Mouse (Mus musculus) liver, embryonic 12.5 days (tissue): Measurements from ENCODE around the gene Phb2. TPM values are rescaled to one million over a fixed set of nuclear protein-coding genes. Genes with fewer than 3 reads are reported as not detected.

Experiments used
- ATAC-seq: fragments of 200-750 bp; cut with Nextera tagmentation; 2 replicates; pipeline ENCODE4 v1.8.0; 2017; ENCODE audit warnings: moderate number of reproducible peaks, mild to moderate bottlenecking, moderate library complexity
- H3K27ac ChIP-seq: fragments of 300-500 bp; sonication (generic); 2 replicates; pipeline ENCODE4 v1.5.1; 2016; ENCODE audit warnings: mild to moderate bottlenecking
- H3K27me3 ChIP-seq: fragments of 300-500 bp; sonication (generic); replicated peaks from 2 replicates; pipeline ENCODE4 v1.6.1; 2016; ENCODE audit warnings: mild to moderate bottlenecking, moderate library complexity
- H3K36me3 ChIP-seq: fragments of 300-500 bp; sonication (generic); 2 replicates; pipeline ENCODE4 v1.6.1; 2016; ENCODE audit warnings: mild to moderate bottlenecking, moderate library complexity
- H3K4me1 ChIP-seq: fragments of 300-500 bp; sonication (generic); 2 replicates; pipeline ENCODE4 v1.6.1; 2016
- H3K4me2 ChIP-seq: fragments of 300-500 bp; sonication (generic); 2 replicates; pipeline ENCODE4 v1.6.1; 2016; ENCODE audit warnings: mild to moderate bottlenecking, moderate library complexity
- H3K4me3 ChIP-seq: fragments of 300-500 bp; sonication (generic); 2 replicates; pipeline ENCODE4 v1.5.1; 2016; ENCODE audit warnings: mild to moderate bottlenecking, moderate library complexity
- H3K9ac ChIP-seq: fragments of 300-500 bp; sonication (generic); 2 replicates; pipeline ENCODE4 v1.6.1; 2016; ENCODE audit warnings: mild to moderate bottlenecking, moderate library complexity
- H3K9me3 ChIP-seq: fragments of 300-500 bp; sonication (generic); replicated peaks from 2 replicates; pipeline ENCODE4 v1.6.1; 2016; ENCODE audit warnings: mild to moderate bottlenecking, moderate library complexity
- WGBS: fragments of 180-500 bp; shearing (Covaris S2); methylation state at CpG from one replicate; pipeline ENCODE4 v1.1.7; 2016; ENCODE audit not compliant: insufficient replicate concordance; 5-methylcytosine and 5-hydroxymethylcytosine counted together
- polyA plus RNA-seq: library from polyadenylated mRNA; unstranded; fragments of >200 nt; fragmentation: Nextera tagmentation; extraction: Ambion mirVana; gene quantifications from 2 replicates; pipeline ENCODE4 v1.2.1, GENCODE M21; 2016

Gene Phb2
- polyA plus RNA-seq, 1 experiment from 2014 or later = 443 TPM

GRCm38 (mm10) chr6:124731038-124731437 is 18.9 kb downstream of the Phb2 start:
- peaks cover 40% of the 10 kb centered on the region for H3K4me1 ChIP-seq
- H3K9me3 ChIP-seq = no peaks in the 10 kb centered on the region
- ATAC-seq = no peak
- H3K9ac ChIP-seq = no peak overlapping the region
- peaks cover 16% of the 10 kb centered on the region for H3K36me3 ChIP-seq
- no peak overlapping the region for H3K27ac ChIP-seq
- H3K4me2 ChIP-seq = peak overlapping the region; percentile 62
- H3K27me3 ChIP-seq = no peaks in the 10 kb centered on the region
- 79% methylated on average over 7 of the region's 7 CpGs for WGBS
- H3K4me3 ChIP-seq = no peak overlapping the region

GRCm38 (mm10) chr6:124732476-124733370 is 20.6 kb downstream of the Phb2 start:
- peak; percentile 75 for ATAC-seq

GRCm38 (mm10) chr6:124734417-124734816 is 22.3 kb downstream of the Phb2 start:
- ATAC-seq = no peak
- Histone ChIP-seq H3K27me3 (no peaks in the 10 kb centered on the region), H3K9ac (no peak overlapping the region), H3K27ac (no peak overlapping the region), H3K4me1 (peaks cover 58% of the 10 kb centered on the region), H3K4me3 (no peak overlapping the region), H3K9me3 (no peaks in the 10 kb centered on the region), H3K4me2 (no peak overlapping the region), H3K36me3 (no peaks in the 10 kb centered on the region)
- 60% methylated on average over 3 of the region's 3 CpGs for WGBS

More at GRCm38 (mm10) chr6:124732476-124733370, 20.6 kb downstream of the Phb2 start:
- Histone ChIP-seq H3K4me2 (peak overlapping the region; percentile 62), H3K4me3 (peak overlapping the region; percentile 52), H3K9ac (peak overlapping the region; percentile 51), H3K27ac (peak overlapping the region; percentile 63), H3K4me1 (peaks cover 41% of the 10 kb centered on the region), H3K9me3 (no peaks in the 10 kb centered on the region), H3K36me3 (peaks cover 8% of the 10 kb centered on the region; the same call in 1 of the 2 replicates), H3K27me3 (no peaks in the 10 kb centered on the region)
- WGBS = 25% methylated on average over 19 of the region's 19 CpGs

GRCm38 (mm10) chr6:124737040-124737439 is 24.9 kb downstream of the Phb2 start:
- Histone ChIP-seq H3K36me3 (no peaks in the 10 kb centered on the region), H3K4me2 (no peak overlapping the region), H3K9me3 (no peaks in the 10 kb centered on the region), H3K27ac (no peak overlapping the region), H3K27me3 (no peaks in the 10 kb centered on the region), H3K4me1 (peaks cover 65% of the 10 kb centered on the region), H3K4me3 (no peak overlapping the region), H3K9ac (no peak overlapping the region)
- 85% methylated on average over 11 of the region's 11 CpGs for WGBS
- ATAC-seq = no peak

- peak within 1 kb of the TSS; percentile 94 for H3K4me2 ChIP-seq
- ATAC-seq = peak; percentile 6; the same call in 1 of the 2 replicates
- peaks cover 53% of the 10 kb centered on the region for H3K4me1 ChIP-seq
- 24% methylated on average over 15 of the region's 15 CpGs for WGBS
- H3K9ac ChIP-seq = peak within 1 kb of the TSS; percentile 83
- H3K9me3 ChIP-seq = no peaks in the 10 kb centered on the region
- peak within 1 kb of the TSS; percentile 13 for H3K4me3 ChIP-seq
- peaks cover 3% of the 10 kb centered on the region; the same call in 1 of the 2 replicates for H3K36me3 ChIP-seq
- H3K27ac ChIP-seq = peak within 1 kb of the TSS; percentile 98
- H3K27me3 ChIP-seq = no peaks in the 10 kb centered on the region
Observed at GRCm38 (mm10) chr6:124738511-124739023, 26.4 kb downstream of the Phb2 start, which contains the start of gene Ptpn6. TSS of gene Ptpn6 (minus strand) at chr6:124738714.

GRCm38 (mm10) chr6:124739231-124739796 is 27.2 kb downstream of the Phb2 start:
- H3K4me3 ChIP-seq = peak overlapping the region; percentile 65; the same call in 1 of the 2 replicates
- peak overlapping the region; percentile 83; the same call in 1 of the 2 replicates for H3K9ac ChIP-seq
- peaks cover 45% of the 10 kb centered on the region for H3K4me1 ChIP-seq
- H3K36me3 ChIP-seq = peaks cover 3% of the 10 kb centered on the region; the same call in 1 of the 2 replicates
- no peaks in the 10 kb centered on the region for H3K27me3 ChIP-seq
- H3K4me2 ChIP-seq = peak overlapping the region; percentile 94
- peak overlapping the region; percentile 98 for H3K27ac ChIP-seq
- WGBS = 68% methylated on average over 10 of the region's 10 CpGs
- ATAC-seq = no peak
- no peaks in the 10 kb centered on the region for H3K9me3 ChIP-seq

- peak; percentile 10; the same call in 1 of the 2 replicates for ATAC-seq
- Histone ChIP-seq H3K4me2 (peak overlapping the region; percentile 94), H3K4me1 (peaks cover 51% of the 10 kb centered on the region), H3K36me3 (peaks cover 3% of the 10 kb centered on the region; the same call in 1 of the 2 replicates), H3K9me3 (no peaks in the 10 kb centered on the region), H3K27ac (peak overlapping the region; percentile 98), H3K27me3 (no peaks in the 10 kb centered on the region), H3K4me3 (peak overlapping the region; percentile 65), H3K9ac (peak overlapping the region; percentile 83)
- 0% methylated on average over 29 of the region's 29 CpGs for WGBS
Observed at GRCm38 (mm10) chr6:124740211-124740887, 28.2 kb downstream of the Phb2 start.

- peak within 1 kb of the TSS; percentile 65 for H3K4me3 ChIP-seq
- no peaks in the 10 kb centered on the region for H3K27me3 ChIP-seq
- peak; percentile 84 for ATAC-seq
- WGBS = 1% methylated on average over 41 of the region's 41 CpGs
- H3K9ac ChIP-seq = peak within 1 kb of the TSS; percentile 83
- peak within 1 kb of the TSS; percentile 98 for H3K27ac ChIP-seq
- H3K4me1 ChIP-seq = peaks cover 55% of the 10 kb centered on the region
- no peaks in the 10 kb centered on the region for H3K9me3 ChIP-seq
- peaks cover 3% of the 10 kb centered on the region; the same call in 1 of the 2 replicates for H3K36me3 ChIP-seq
- H3K4me2 ChIP-seq = peak within 1 kb of the TSS; percentile 94
Observed at GRCm38 (mm10) chr6:124740888-124741761, 29.0 kb downstream of the Phb2 start, which contains the start of gene Grcc10. TSS of gene Grcc10 (minus strand) at chr6:124741374.

GRCm38 (mm10) chr6:124741842-124742241 is 29.7 kb downstream of the Phb2 start:
- Histone ChIP-seq H3K36me3 (peaks cover 3% of the 10 kb centered on the region; the same call in 1 of the 2 replicates), H3K4me1 (peaks cover 62% of the 10 kb centered on the region), H3K27ac (peak overlapping the region; percentile 98), H3K9ac (peak overlapping the region; percentile 83), H3K27me3 (no peaks in the 10 kb centered on the region), H3K4me3 (peak overlapping the region; percentile 65), H3K9me3 (no peaks in the 10 kb centered on the region), H3K4me2 (peak overlapping the region; percentile 94)
- 74% methylated on average over 3 of the region's 3 CpGs for WGBS
- ATAC-seq = no peak

- H3K27me3 ChIP-seq = 0 out of 2 replicates have a peak, but pooled peaks cover 2% of the 10 kb centered on the region
- peaks cover 58% of the 10 kb centered on the region for H3K4me1 ChIP-seq
- H3K4me3 ChIP-seq = no peak overlapping the region
- H3K9ac ChIP-seq = no peak overlapping the region
- no peak for ATAC-seq
- no peaks in the 10 kb centered on the region for H3K9me3 ChIP-seq
- H3K27ac ChIP-seq = no peak overlapping the region
- H3K36me3 ChIP-seq = peaks cover 11% of the 10 kb centered on the region
- 84% methylated on average over 15 of the region's 15 CpGs for WGBS
- H3K4me2 ChIP-seq = no peak overlapping the region
Observed at GRCm38 (mm10) chr6:124742839-124743514, 30.8 kb downstream of the Phb2 start.
